9 mouse cellular contexts compared by ENCODE assay signal in genomic region chr1:90909631-90910152, GRCm38 (mm10). TPM values are rescaled to one million over a fixed set of nuclear protein-coding genes. Genes with fewer than 3 reads are reported as not detected.
DNase-seq lines count a peak whose midpoint lies in the region; ATAC-seq and TF ChIP-seq lines count a peak whose summit lies in the region.
"Had no signal": no experiment of that assay in that cellular context is flagged by ENCODE, and none has a peak within 500 bp of the region (broad histone marks: within the 10 kb centered on the region; RNA-seq: fewer than 3 reads in every experiment).

No protein-coding gene starts in this region.

- TF ChIP-seq CTCF in lung, embryonic 14.5 days (IDR thresholded peaks at IDR 0.05; ENCODE audit: low read depth), result peak; percentile 71

- H3K36me3 ChIP-seq in midbrain, embryonic 14.5 days (ENCODE audit: control insufficient read depth, insufficient read depth, low read length), result no peaks in the 10 kb centered on the region
- no peaks in the 10 kb centered on the region for H3K36me3 ChIP-seq in midbrain, embryonic 16.5 days (ENCODE audit: control insufficient read depth, insufficient read depth, low read length)
- H3K36me3 ChIP-seq in hindbrain, embryonic 16.5 days (ENCODE audit: control insufficient read depth, insufficient read depth, low read length), result no peaks in the 10 kb centered on the region
- no peaks in the 10 kb centered on the region for H3K36me3 ChIP-seq in lung, embryonic 14.5 days (ENCODE audit: insufficient read depth)

- H3K4me2 ChIP-seq in midbrain, embryonic 14.5 days (ENCODE audit: low read length), result peak overlapping the region; percentile 17; the same call in 1 of the 2 replicates
- H3K4me2 ChIP-seq in midbrain, embryonic 16.5 days (ENCODE audit: low read length), result no peak overlapping the region
- H3K4me2 ChIP-seq in hindbrain, embryonic 16.5 days (ENCODE audit: low read length), result peak overlapping the region; percentile 27
- peak overlapping the region; percentile 45 for H3K4me2 ChIP-seq in lung, embryonic 14.5 days

- WGBS in midbrain, embryonic 14.5 days, result 31% methylated on average over 17 of the region's 17 CpGs
- 29% methylated on average over 16 of the region's 17 CpGs for WGBS in midbrain, embryonic 16.5 days
- WGBS in hindbrain, embryonic 16.5 days, result 25% methylated on average over 17 of the region's 17 CpGs
- 20% methylated on average over 17 of the region's 17 CpGs for WGBS in lung, embryonic 14.5 days

- DNase-seq in midbrain, embryonic 14.5 days, result no peak
- DNase-seq in gastrocnemius, postnatal 10 days, result peak; percentile 62
- peak; percentile 84 for DNase-seq in lung, embryonic 14.5 days
- DNase-seq in right cerebral cortex, postnatal 14 days, result no peak
- no peak for DNase-seq in layer of hippocampus, adult 18-20 months (ENCODE audit: low spot score in 2 of 2)
- DNase-seq in layer of hippocampus, adult 9-11 months, result no peak

- H3K9ac ChIP-seq in midbrain, embryonic 14.5 days (replicated peaks; ENCODE audit: low read length), result no peak overlapping the region
- no peak overlapping the region for H3K9ac ChIP-seq in midbrain, embryonic 16.5 days (ENCODE audit: low read depth, low read length)
- H3K9ac ChIP-seq in hindbrain, embryonic 16.5 days (ENCODE audit: low read depth, low read length), result no peak overlapping the region
- no peak overlapping the region for H3K9ac ChIP-seq in lung, embryonic 14.5 days

- H3K27me3 ChIP-seq in midbrain, embryonic 14.5 days (ENCODE audit: control insufficient read depth, insufficient read depth, low read length), result no peaks in the 10 kb centered on the region
- H3K27me3 ChIP-seq in midbrain, embryonic 16.5 days (ENCODE audit: control insufficient read depth, insufficient read depth, low read depth, low read length), result no peaks in the 10 kb centered on the region
- no peaks in the 10 kb centered on the region for H3K27me3 ChIP-seq in hindbrain, embryonic 16.5 days (replicated peaks; ENCODE audit: control insufficient read depth, insufficient read depth, low read length)
- H3K27me3 ChIP-seq in lung, embryonic 14.5 days (ENCODE audit: insufficient read depth, low read length), result peaks cover 2% of the 10 kb centered on the region; the same call in 1 of the 2 replicates

- H3K27ac ChIP-seq in midbrain, embryonic 14.5 days (replicated peaks; ENCODE audit: low read depth, low read length), result no peak overlapping the region
- H3K27ac ChIP-seq in midbrain, embryonic 16.5 days (ENCODE audit: low read length), result no peak overlapping the region
- H3K27ac ChIP-seq in hindbrain, embryonic 16.5 days (ENCODE audit: low read depth, low read length), result no peak overlapping the region
- H3K27ac ChIP-seq in lung, embryonic 14.5 days (ENCODE audit: low read depth), result peak overlapping the region; percentile 62

- no peak overlapping the region for H3K4me3 ChIP-seq in midbrain, embryonic 14.5 days (replicated peaks; ENCODE audit: low read depth, low read length)
- no peak overlapping the region for H3K4me3 ChIP-seq in midbrain, embryonic 16.5 days (ENCODE audit: low read depth, low read length)
- H3K4me3 ChIP-seq in hindbrain, embryonic 16.5 days (ENCODE audit: low read length), result no peak overlapping the region
- H3K4me3 ChIP-seq in lung, embryonic 14.5 days (ENCODE audit: low read depth, low read length), result no peak overlapping the region

- no peak for ATAC-seq in midbrain, embryonic 14.5 days (ENCODE audit: low FRiP score, low TSS enrichment)
- ATAC-seq in midbrain, embryonic 16.5 days, result no peak
- ATAC-seq in hindbrain, embryonic 16.5 days, result peak; percentile 68
- peak; percentile 87 for ATAC-seq in lung, embryonic 14.5 days (ENCODE audit: insufficient read depth)

- 0 out of 2 replicates have a peak, but pooled peaks cover under 1% of the 10 kb centered on the region for H3K4me1 ChIP-seq in midbrain, embryonic 14.5 days (ENCODE audit: control insufficient read depth, insufficient read depth, low read length)
- no peaks in the 10 kb centered on the region; the same call in 1 of the 2 replicates for H3K4me1 ChIP-seq in midbrain, embryonic 16.5 days (ENCODE audit: control insufficient read depth, insufficient read depth, low read length)
- peaks cover 2% of the 10 kb centered on the region; the same call in 1 of the 2 replicates for H3K4me1 ChIP-seq in hindbrain, embryonic 16.5 days (ENCODE audit: control insufficient read depth, insufficient read depth, low read depth, low read length)
- H3K4me1 ChIP-seq in lung, embryonic 14.5 days (ENCODE audit: insufficient read depth), result peaks cover 5% of the 10 kb centered on the region; the same call in 1 of the 2 replicates

- no peaks in the 10 kb centered on the region for H3K9me3 ChIP-seq in midbrain, embryonic 14.5 days (ENCODE audit: control insufficient read depth, low read length)
- no peaks in the 10 kb centered on the region for H3K9me3 ChIP-seq in midbrain, embryonic 16.5 days (replicated peaks; ENCODE audit: control insufficient read depth, low read length, poor library complexity, severe bottlenecking)
- H3K9me3 ChIP-seq in hindbrain, embryonic 16.5 days (ENCODE audit: control insufficient read depth, low read length), result no peaks in the 10 kb centered on the region
- H3K9me3 ChIP-seq in lung, embryonic 14.5 days (ENCODE audit: low read depth, low read length), result no peaks in the 10 kb centered on the region

RNA-seq across cellular contexts. Expression of gene Mlph, which starts 5.2 kb away (rescaled TPM):
- polyA plus RNA-seq in midbrain, embryonic 14.5 days (2014; fragmentation: Nextera tagmentation; extraction: Ambion mirVana), result 0.12 and 0.42 TPM in 2 replicates
- 0.09 and 0.29 TPM in 2 replicates for polyA plus RNA-seq in midbrain, embryonic 16.5 days (2015; fragmentation: Nextera tagmentation; extraction: Ambion mirVana)
- under 1 TPM; 0.31 to 0.50 TPM for total RNA-seq in gastrocnemius, postnatal 10 days (2021)
- polyA plus RNA-seq in hindbrain, embryonic 16.5 days (2015; fragmentation: Nextera tagmentation; extraction: Ambion mirVana), result 0.14 and 0.18 TPM in 2 replicates
- 0.39 and 0.42 TPM in 2 replicates for polyA plus RNA-seq in lung, embryonic 14.5 days (2014; fragmentation: Nextera tagmentation; extraction: Ambion mirVana)
- total RNA-seq in layer of hippocampus, adult 18-20 months (2021), result 1 to 10 TPM; 2.7 to 2.8 TPM

RNA-seq across cellular contexts. Expression of gene Prlh, which starts 43.2 kb away (rescaled TPM):
- polyA plus RNA-seq in midbrain, embryonic 14.5 days (2014; fragmentation: Nextera tagmentation; extraction: Ambion mirVana), result not detected in 2 replicates
- polyA plus RNA-seq in midbrain, embryonic 16.5 days (2015; fragmentation: Nextera tagmentation; extraction: Ambion mirVana), result not detected in 2 replicates
- not detected for total RNA-seq in gastrocnemius, postnatal 10 days (2021)
- polyA plus RNA-seq in hindbrain, embryonic 16.5 days (2015; fragmentation: Nextera tagmentation; extraction: Ambion mirVana), result not detected in 2 replicates
- polyA plus RNA-seq in lung, embryonic 14.5 days (2014; fragmentation: Nextera tagmentation; extraction: Ambion mirVana), result not detected in 2 replicates
- not detected for total RNA-seq in layer of hippocampus, adult 18-20 months (2021)
- polyA plus RNA-seq: limb, embryonic 11.5 days had no signal

RNA-seq across cellular contexts. Expression of gene Rab17, which starts 59.8 kb away (rescaled TPM):
- 0.30 TPM in 1 of 2 replicates, not detected in the other for polyA plus RNA-seq in midbrain, embryonic 14.5 days (2014; fragmentation: Nextera tagmentation; extraction: Ambion mirVana)
- polyA plus RNA-seq in midbrain, embryonic 16.5 days (2015; fragmentation: Nextera tagmentation; extraction: Ambion mirVana), result 0.17 and 0.19 TPM in 2 replicates
- not detected for total RNA-seq in gastrocnemius, postnatal 10 days (2021)
- 0.36 TPM in 1 of 2 replicates, not detected in the other for polyA plus RNA-seq in hindbrain, embryonic 16.5 days (2015; fragmentation: Nextera tagmentation; extraction: Ambion mirVana)
- 1.7 and 2.3 TPM in 2 replicates for polyA plus RNA-seq in lung, embryonic 14.5 days (2014; fragmentation: Nextera tagmentation; extraction: Ambion mirVana)
- not detected for total RNA-seq in layer of hippocampus, adult 18-20 months (2021)

Comparison
In these comparisons a context has a peak if more than half of its experiments do, and no peak if none do; other contexts are left out.
1. ATAC-seq: peak in hindbrain, embryonic 16.5 days (single experiment) and lung, embryonic 14.5 days (single experiment); none in midbrain, embryonic 14.5 days (single experiment) and midbrain, embryonic 16.5 days (single experiment).
2. DNase-seq: peak in gastrocnemius, postnatal 10 days (single experiment) and lung, embryonic 14.5 days (single experiment); none in midbrain, embryonic 14.5 days (single experiment), right cerebral cortex, postnatal 14 days (single experiment), layer of hippocampus, adult 18-20 months (0 of 2) and layer of hippocampus, adult 9-11 months (single experiment).